Comparison of ENCODE assay signal across 21 mouse cellular contexts in genomic region chr8:82004158-82004557, GRCm38 (mm10).
DNase-seq lines count a peak whose midpoint lies in the region; ATAC-seq lines count a peak whose summit lies in the region.
"Had no signal": no experiment of that assay in that cellular context is flagged by ENCODE, and none has a peak within 500 bp of the region (broad histone marks: within the 10 kb centered on the region; RNA-seq: fewer than 3 reads in every experiment).

No protein-coding gene starts in this region.

- no peak overlapping the region for H3K4me3 ChIP-seq in forebrain, embryonic 13.5 days
- H3K4me3 ChIP-seq in forebrain, embryonic 12.5 days (replicated peaks) = no peak overlapping the region
- no peak overlapping the region for H3K4me3 ChIP-seq in forebrain, embryonic 14.5 days (ENCODE audit: low read depth, low read length)
- H3K4me3 ChIP-seq in hindbrain, embryonic 15.5 days = no peak overlapping the region
- H3K4me3 ChIP-seq in neural tube, embryonic 12.5 days = no peak overlapping the region
- H3K4me3 ChIP-seq: limb, embryonic 12.5 days; liver, embryonic 12.5 days had no signal

- H3K9ac ChIP-seq in forebrain, embryonic 13.5 days = no peak overlapping the region
- H3K9ac ChIP-seq in forebrain, embryonic 12.5 days = no peak overlapping the region
- no peak overlapping the region for H3K9ac ChIP-seq in forebrain, embryonic 14.5 days (ENCODE audit: low read length)
- no peak overlapping the region for H3K9ac ChIP-seq in hindbrain, embryonic 15.5 days
- no peak overlapping the region for H3K9ac ChIP-seq in neural tube, embryonic 12.5 days
- H3K9ac ChIP-seq: limb, embryonic 12.5 days; liver, embryonic 12.5 days had no signal

- no peaks in the 10 kb centered on the region for H3K27me3 ChIP-seq in forebrain, embryonic 13.5 days
- H3K27me3 ChIP-seq in forebrain, embryonic 12.5 days = no peaks in the 10 kb centered on the region
- no peaks in the 10 kb centered on the region for H3K27me3 ChIP-seq in forebrain, embryonic 14.5 days (replicated peaks; ENCODE audit: control insufficient read depth, insufficient read depth, low read length)
- no peaks in the 10 kb centered on the region for H3K27me3 ChIP-seq in hindbrain, embryonic 15.5 days
- H3K27me3 ChIP-seq in neural tube, embryonic 12.5 days (replicated peaks) = no peaks in the 10 kb centered on the region
- H3K27me3 ChIP-seq: limb, embryonic 12.5 days; liver, embryonic 12.5 days; Patski had no signal

- no peaks in the 10 kb centered on the region for H3K9me3 ChIP-seq in forebrain, embryonic 13.5 days (replicated peaks)
- H3K9me3 ChIP-seq in forebrain, embryonic 12.5 days = no peaks in the 10 kb centered on the region
- no peaks in the 10 kb centered on the region for H3K9me3 ChIP-seq in forebrain, embryonic 14.5 days (replicated peaks; ENCODE audit: control insufficient read depth, low read length)
- H3K9me3 ChIP-seq in hindbrain, embryonic 15.5 days = no peaks in the 10 kb centered on the region
- H3K9me3 ChIP-seq in neural tube, embryonic 12.5 days = no peaks in the 10 kb centered on the region
- H3K9me3 ChIP-seq: limb, embryonic 12.5 days; liver, embryonic 12.5 days had no signal

- peak; percentile 55; the same call in 1 of the 2 replicates for ATAC-seq in forebrain, embryonic 13.5 days
- no peak; the same call in 1 of the 2 replicates for ATAC-seq in forebrain, embryonic 12.5 days (ENCODE audit: low FRiP score)
- peak; percentile 83 for ATAC-seq in forebrain, embryonic 14.5 days
- ATAC-seq in hindbrain, embryonic 15.5 days (ENCODE audit: low FRiP score, low read depth) = peak; percentile 74
- peak; percentile 68; the same call in 1 of the 2 replicates for ATAC-seq in neural tube, embryonic 12.5 days (ENCODE audit: low FRiP score, low read depth)
- ATAC-seq: CD4-positive, CD25-positive, alpha-beta regulatory T cell, adult 4 months; liver, embryonic 12.5 days; Patski had no signal

- 51% methylated on average over 4 of the region's 4 CpGs for WGBS in forebrain, embryonic 13.5 days
- WGBS in forebrain, embryonic 12.5 days = 71% methylated on average over 4 of the region's 4 CpGs
- 32% methylated on average over 4 of the region's 4 CpGs for WGBS in forebrain, embryonic 14.5 days
- 54% methylated on average over 4 of the region's 4 CpGs for WGBS in hindbrain, embryonic 15.5 days
- 54% methylated on average over 4 of the region's 4 CpGs for WGBS in neural tube, embryonic 12.5 days

- no peaks in the 10 kb centered on the region for H3K36me3 ChIP-seq in forebrain, embryonic 13.5 days (ENCODE audit: poor library complexity, severe bottlenecking)
- H3K36me3 ChIP-seq in forebrain, embryonic 12.5 days (replicated peaks) = no peaks in the 10 kb centered on the region
- no peaks in the 10 kb centered on the region for H3K36me3 ChIP-seq in forebrain, embryonic 14.5 days (ENCODE audit: control insufficient read depth, insufficient read depth, low read length)
- no peaks in the 10 kb centered on the region for H3K36me3 ChIP-seq in hindbrain, embryonic 15.5 days
- no peaks in the 10 kb centered on the region for H3K36me3 ChIP-seq in neural tube, embryonic 12.5 days
- H3K36me3 ChIP-seq: limb, embryonic 12.5 days; liver, embryonic 12.5 days had no signal

- H3K4me2 ChIP-seq in forebrain, embryonic 13.5 days = no peak overlapping the region
- H3K4me2 ChIP-seq in forebrain, embryonic 12.5 days = no peak overlapping the region
- H3K4me2 ChIP-seq in forebrain, embryonic 14.5 days (ENCODE audit: low read length) = no peak overlapping the region
- no peak overlapping the region for H3K4me2 ChIP-seq in hindbrain, embryonic 15.5 days
- no peak overlapping the region for H3K4me2 ChIP-seq in neural tube, embryonic 12.5 days (replicated peaks)
- H3K4me2 ChIP-seq: limb, embryonic 12.5 days; liver, embryonic 12.5 days had no signal

- intact Hi-C loops in gastrocnemius, postnatal 14 days (cut with DNase I; ENCODE audit: low total_unique reads) = no loop called here

- H3K4me1 ChIP-seq in forebrain, embryonic 13.5 days = peaks cover 11% of the 10 kb centered on the region; the same call in 1 of the 2 replicates
- 0 out of 2 replicates have a peak, but pooled peaks cover 3% of the 10 kb centered on the region for H3K4me1 ChIP-seq in forebrain, embryonic 12.5 days
- H3K4me1 ChIP-seq in forebrain, embryonic 14.5 days (ENCODE audit: control insufficient read depth, insufficient read depth, low read length) = no peaks in the 10 kb centered on the region
- no peaks in the 10 kb centered on the region for H3K4me1 ChIP-seq in hindbrain, embryonic 15.5 days (replicated peaks)
- no peaks in the 10 kb centered on the region for H3K4me1 ChIP-seq in neural tube, embryonic 12.5 days
- H3K4me1 ChIP-seq: limb, embryonic 12.5 days; liver, embryonic 12.5 days had no signal

- DNase-seq in forebrain, embryonic 14.5 days (ENCODE audit: low spot score) = peak; percentile 45
- no peak for DNase-seq in gastrocnemius, postnatal 14 days
- no peak for DNase-seq in lung, postnatal 25 days (ENCODE audit: low spot score)
- DNase-seq in embryo, embryonic 9.5 days (ENCODE audit: extremely low spot score) = no peak
- DNase-seq: adrenal gland, postnatal 36 days; cerebellum, adult 8-10 months; gastrocnemius, postnatal 25 days; kidney, adult 11 months; lung, adult 2 months; lung, postnatal 36 days; right cerebral cortex, postnatal 14 days; spleen, adult 18-20 months had no signal

- H3K27ac ChIP-seq in forebrain, embryonic 13.5 days = no peak overlapping the region
- H3K27ac ChIP-seq in forebrain, embryonic 12.5 days = no peak overlapping the region
- H3K27ac ChIP-seq in forebrain, embryonic 14.5 days (ENCODE audit: low read depth, low read length) = no peak overlapping the region
- no peak overlapping the region for H3K27ac ChIP-seq in hindbrain, embryonic 15.5 days (replicated peaks)
- no peak overlapping the region for H3K27ac ChIP-seq in neural tube, embryonic 12.5 days
- H3K27ac ChIP-seq: kidney, postnatal 0 days; limb, embryonic 12.5 days; liver, embryonic 12.5 days had no signal
